Mouse (Mus musculus) hindbrain, embryonic 11.5 days (tissue): ENCODE measurements at regions not wholly inside any gene's neighbourhood (a gene's known extent, or its start where the extent isn't known, plus 50 kb on each side); places are given as distances from the start of the nearest gene placed in this dataset.
"Not testable (repeated sequence)": the region's sequence is repeated elsewhere in the genome, so short reads cannot be mapped to it uniquely, and the experiment has no call there.

ENCODE experiments used
- ATAC-seq: fragments of 200-750 bp; cut with Nextera tagmentation; 2 replicates; pipeline ENCODE4 v1.8.0; 2017; ENCODE audit warnings: mild to moderate bottlenecking, moderate TSS enrichment, moderate library complexity; ENCODE audit not compliant: low FRiP score
- DNase-seq: peaks from one replicate; pipeline ENCODE4 v3.0.0-alpha.2; 2015; ENCODE audit warnings: low spot score
- H3K27ac ChIP-seq: fragments of 300-500 bp; sonication (generic); 2 replicates; pipeline ENCODE4 v1.5.1; 2014; ENCODE audit warnings: mild to moderate bottlenecking, low read depth, low read length
- H3K27me3 ChIP-seq: fragments of 300-500 bp; sonication (generic); 2 replicates; pipeline ENCODE4 v1.6.1; 2014; ENCODE audit warnings: mild to moderate bottlenecking, low read length, moderate library complexity, mixed read lengths; ENCODE audit not compliant: control insufficient read depth, insufficient read depth
- H3K36me3 ChIP-seq: fragments of 300-500 bp; sonication (generic); 2 replicates; pipeline ENCODE4 v1.6.1; 2014; ENCODE audit warnings: mild to moderate bottlenecking, low read length, moderate library complexity, mixed read lengths; ENCODE audit not compliant: control insufficient read depth, insufficient read depth
- H3K4me1 ChIP-seq: fragments of 300-500 bp; sonication (generic); replicated peaks from 2 replicates; pipeline ENCODE4 v1.6.1; 2014; ENCODE audit warnings: low read length, mixed read lengths; ENCODE audit not compliant: control insufficient read depth, insufficient read depth
- H3K4me2 ChIP-seq: fragments of 300-500 bp; sonication (generic); replicated peaks from 2 replicates; pipeline ENCODE4 v1.6.1; 2014; ENCODE audit warnings: mild to moderate bottlenecking, low read depth, low read length
- H3K4me3 ChIP-seq: fragments of 300-500 bp; sonication (generic); 2 replicates; pipeline ENCODE4 v1.5.1; 2014; ENCODE audit warnings: low read depth, low read length
- H3K9ac ChIP-seq: fragments of 300-500 bp; sonication (generic); 2 replicates; pipeline ENCODE4 v1.6.1; 2014; ENCODE audit warnings: low read depth, low read length
- H3K9me3 ChIP-seq: fragments of 300-500 bp; sonication (generic); 2 replicates; pipeline ENCODE4 v1.6.1; 2016; ENCODE audit warnings: low read length; ENCODE audit not compliant: control insufficient read depth
- WGBS: fragments of 180-500 bp; shearing (Covaris S2); extraction: QIAGEN DNeasy Blood & Tissue Kit; methylation state at CpG from one replicate; pipeline ENCODE4 v1.1.7; 2014; 5-methylcytosine and 5-hydroxymethylcytosine counted together

DNA sequence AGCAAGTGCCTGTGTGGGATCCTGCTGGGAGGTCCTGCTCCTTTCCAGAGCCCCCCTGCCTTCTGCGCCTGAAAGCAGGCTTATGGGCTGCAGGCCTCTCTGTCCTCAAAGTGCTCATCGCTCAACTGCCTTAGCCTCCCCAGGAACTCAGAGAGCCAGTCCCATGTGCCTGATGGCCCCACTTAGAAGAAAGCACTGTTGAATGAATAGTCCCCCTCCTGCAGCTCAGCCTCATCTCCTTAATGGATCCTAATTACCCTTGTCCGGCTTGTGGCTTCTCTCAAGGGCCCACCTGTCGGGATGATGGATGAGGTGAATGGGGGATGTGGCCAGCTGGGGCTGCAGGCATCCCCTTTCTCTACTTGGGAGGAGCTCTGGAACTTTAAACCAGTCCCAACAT lies 163.1 kb upstream of the 1700012A03Rik start:
- peak; percentile 79 for DNase-seq
- no peaks in the 10 kb centered on the region; the same call in none of the 2 replicates for H3K27me3 ChIP-seq
- H3K36me3 ChIP-seq: no peaks in the 10 kb centered on the region
- H3K27ac ChIP-seq: no peak overlapping the region
- ATAC-seq: peak; percentile 91
- H3K4me3 ChIP-seq: no peak overlapping the region
- WGBS: 8% methylated on average over 4 of the region's 4 CpGs
- no peaks in the 10 kb centered on the region for H3K9me3 ChIP-seq
- H3K4me1 ChIP-seq: no peaks in the 10 kb centered on the region
- H3K9ac ChIP-seq: no peak overlapping the region
- H3K4me2 ChIP-seq: no peak overlapping the region

DNA sequence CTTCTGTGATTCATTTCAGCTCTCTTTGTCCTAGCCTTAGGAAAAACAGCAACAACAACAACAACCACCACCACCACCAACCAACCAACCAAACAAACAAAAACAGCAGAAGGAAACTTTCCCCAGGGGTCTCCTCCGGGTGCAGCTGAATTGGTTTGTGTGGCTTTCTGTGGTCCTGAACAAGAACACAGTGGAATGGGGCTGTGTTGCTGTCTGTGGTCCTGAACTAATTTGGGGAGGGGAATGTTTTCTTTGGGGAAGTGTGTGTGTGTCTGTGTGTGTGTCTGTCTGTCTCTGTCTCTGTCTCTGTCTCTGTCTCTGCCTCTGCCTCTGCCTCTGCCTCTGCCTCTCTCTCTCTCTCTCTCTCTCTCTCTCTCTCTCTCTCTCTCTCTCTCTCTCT lies 164.8 kb upstream of the 1700012A03Rik start:
- H3K9ac ChIP-seq, ATAC-seq, H3K4me2 ChIP-seq, H3K9me3 ChIP-seq, H3K27ac ChIP-seq, H3K4me1 ChIP-seq, H3K36me3 ChIP-seq, H3K4me3 ChIP-seq, H3K27me3 ChIP-seq: not testable (repeated sequence)
- 5% methylated on average over 1 of the region's 1 CpGs for WGBS
- DNase-seq: peak; percentile 41

DNA sequence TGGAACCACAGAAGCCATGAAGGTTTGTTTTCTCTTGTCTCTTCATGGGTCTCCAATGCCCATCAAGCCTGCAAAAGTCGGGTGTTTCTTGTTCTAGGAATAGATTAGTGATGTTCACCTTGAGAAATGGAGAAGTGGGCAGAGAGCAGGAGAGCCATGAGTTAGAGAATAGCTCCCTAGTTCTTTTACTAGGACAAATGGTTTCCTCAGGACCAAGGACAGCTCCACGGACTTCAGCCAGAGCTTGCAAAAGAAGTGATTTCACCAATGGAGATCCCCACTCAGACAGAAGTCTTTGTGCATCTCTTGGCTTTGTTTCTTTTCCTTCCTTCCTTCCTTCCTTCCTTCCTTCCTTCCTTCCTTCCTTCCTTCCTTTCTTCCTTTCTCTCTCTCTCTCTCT lies 166.3 kb upstream of the 1700012A03Rik start:
- no peak for ATAC-seq
- Histone ChIP-seq H3K9me3 (no peaks in the 10 kb centered on the region), H3K9ac (no peak overlapping the region), H3K4me3 (no peak overlapping the region), H3K36me3 (no peaks in the 10 kb centered on the region), H3K27ac (no peak overlapping the region), H3K27me3 (no peaks in the 10 kb centered on the region; the same call in 1 of the 2 replicates), H3K4me2 (no peak overlapping the region), H3K4me1 (no peaks in the 10 kb centered on the region)
- peak; percentile 70 for DNase-seq
- WGBS: 20% methylated on average over 2 of the region's 2 CpGs

DNA sequence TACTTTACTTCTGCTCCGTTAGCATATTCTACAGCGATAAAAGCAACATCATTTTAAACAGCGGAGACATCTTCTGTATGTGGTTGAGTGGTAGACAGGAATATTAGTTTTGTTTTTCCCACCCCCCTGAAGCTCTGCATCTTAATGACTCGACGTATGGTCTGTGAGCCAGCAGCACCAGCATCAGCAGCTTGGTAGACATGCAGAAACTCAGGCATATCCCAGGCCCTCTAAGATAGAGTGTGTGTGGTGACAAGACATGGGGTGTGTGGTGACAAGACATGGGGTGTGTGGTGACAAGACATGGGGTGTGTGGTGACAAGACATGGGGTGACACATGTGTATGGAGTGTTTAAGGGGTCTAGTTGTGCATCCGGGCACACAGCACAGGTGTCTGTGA lies 175.4 kb upstream of the 1700012A03Rik start:
- Histone ChIP-seq H3K27me3 (no peaks in the 10 kb centered on the region), H3K9me3 (no peaks in the 10 kb centered on the region), H3K27ac (no peak overlapping the region), H3K4me3 (no peak overlapping the region), H3K4me1 (no peaks in the 10 kb centered on the region), H3K4me2 (no peak overlapping the region), H3K36me3 (no peaks in the 10 kb centered on the region), H3K9ac (no peak overlapping the region)
- WGBS: 93% methylated on average over 6 of the region's 6 CpGs
- ATAC-seq (no peak), DNase-seq (no peak)

DNA sequence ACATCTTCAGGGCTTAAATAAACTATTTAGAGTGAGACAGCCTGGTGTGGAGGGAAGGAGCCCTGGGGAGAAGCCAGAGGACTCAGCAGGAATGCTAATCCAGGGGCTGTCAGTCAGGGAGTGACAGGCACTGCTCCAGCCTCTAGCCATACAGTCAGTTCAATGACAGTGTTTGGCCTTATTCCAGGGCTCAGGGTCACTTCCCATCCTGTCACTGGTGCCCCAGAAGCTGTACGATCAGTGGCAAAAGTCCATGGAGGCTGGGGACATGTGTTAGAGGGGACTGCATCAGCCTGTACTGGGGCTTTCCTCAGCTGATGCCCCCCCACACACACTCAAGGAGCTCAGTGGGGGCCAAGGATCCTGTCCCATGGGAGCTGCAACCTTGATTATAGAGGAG lies 176.1 kb upstream of the 1700012A03Rik start:
- no peak for DNase-seq
- WGBS: 27% methylated on average over 1 of the region's 1 CpGs
- H3K4me1 ChIP-seq: no peaks in the 10 kb centered on the region

DNA sequence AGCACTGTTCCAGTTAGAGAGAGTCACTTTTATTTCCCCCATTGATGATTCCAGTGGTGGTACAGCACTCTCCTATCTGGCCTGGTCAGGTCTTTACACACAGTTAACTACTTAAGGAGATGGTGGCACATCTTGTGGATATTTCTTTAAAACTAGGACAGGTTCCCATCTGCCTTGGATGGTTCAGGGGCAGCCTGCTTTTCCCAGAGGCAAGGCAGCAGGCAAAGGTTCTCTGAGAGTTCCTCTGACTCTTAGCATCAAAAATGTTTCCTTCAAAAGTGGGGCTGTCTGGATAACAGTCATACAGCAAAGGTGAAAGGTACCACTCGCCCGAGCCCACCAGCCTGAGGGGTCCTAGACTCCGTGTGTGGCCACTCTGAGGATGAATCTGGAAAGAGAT lies 178.3 kb upstream of the 1700012A03Rik start:
- H3K9me3 ChIP-seq: no peaks in the 10 kb centered on the region
- H3K27ac ChIP-seq: no peak overlapping the region
- DNase-seq (no peak), ATAC-seq (no peak)
- H3K27me3 ChIP-seq: no peaks in the 10 kb centered on the region
- no peaks in the 10 kb centered on the region for H3K4me1 ChIP-seq
- no peaks in the 10 kb centered on the region for H3K36me3 ChIP-seq
- no peak overlapping the region for H3K4me2 ChIP-seq
- 90% methylated on average over 3 of the region's 3 CpGs for WGBS
- H3K4me3 ChIP-seq: no peak overlapping the region
- H3K9ac ChIP-seq: no peak overlapping the region

More for the DNA sequence above, 176.1 kb upstream of the 1700012A03Rik start:
- H3K27me3 ChIP-seq: no peaks in the 10 kb centered on the region
- H3K9me3 ChIP-seq: no peaks in the 10 kb centered on the region
- H3K4me3 ChIP-seq: no peak overlapping the region
- ATAC-seq: no peak
- H3K36me3 ChIP-seq: no peaks in the 10 kb centered on the region
- H3K9ac ChIP-seq: no peak overlapping the region
- H3K4me2 ChIP-seq: no peak overlapping the region
- H3K27ac ChIP-seq: no peak overlapping the region

DNA sequence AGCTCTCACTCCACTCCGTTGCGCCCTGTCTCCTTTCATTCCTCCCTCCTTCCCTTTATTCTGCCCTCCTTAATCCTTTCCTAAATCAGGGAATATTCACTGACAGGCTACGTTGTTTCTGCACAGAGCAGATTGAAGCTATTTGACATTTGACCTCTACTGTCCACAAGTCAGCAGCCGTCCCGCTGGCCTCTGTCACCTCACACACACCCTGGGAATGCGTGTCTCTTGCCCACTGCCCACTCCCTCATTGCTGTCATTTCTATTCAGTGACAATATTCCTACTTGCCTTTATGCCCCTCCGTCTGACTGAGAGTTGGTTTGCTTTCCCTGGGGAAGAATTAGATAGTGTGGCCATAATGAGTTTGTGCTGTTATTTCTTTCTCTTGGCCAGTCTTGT lies 188.1 kb upstream of the 1700012A03Rik start:
- ATAC-seq: 0 out of 2 replicates have a peak, but pooled peaks have one; percentile 12

DNA sequence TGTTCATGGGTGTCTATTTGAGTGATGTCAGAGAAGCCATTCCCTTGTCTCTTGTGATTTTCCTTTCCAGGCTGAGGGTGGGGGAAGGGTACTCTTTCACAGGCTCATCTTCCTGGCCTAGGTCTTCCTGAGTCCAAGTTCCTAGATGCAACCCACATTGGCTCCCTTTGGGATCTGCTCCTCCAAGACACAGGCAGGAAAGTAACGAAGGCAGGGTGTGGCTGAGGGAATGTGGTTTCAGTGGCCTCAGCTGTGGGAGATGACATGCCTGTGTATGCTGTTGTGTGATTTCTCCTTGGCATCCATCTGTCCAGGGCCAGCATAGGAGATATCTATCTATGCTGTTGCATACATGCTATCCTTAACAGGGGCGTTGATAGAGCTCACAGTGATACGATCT lies 190.4 kb upstream of the 1700012A03Rik start:
- Histone ChIP-seq H3K4me3 (no peak overlapping the region), H3K27ac (no peak overlapping the region), H3K27me3 (no peaks in the 10 kb centered on the region), H3K4me2 (no peak overlapping the region), H3K4me1 (no peaks in the 10 kb centered on the region), H3K9ac (no peak overlapping the region), H3K36me3 (no peaks in the 10 kb centered on the region), H3K9me3 (no peaks in the 10 kb centered on the region)
- no peak for DNase-seq
- 93% methylated on average over 3 of the region's 3 CpGs for WGBS
- ATAC-seq: no peak

More for the DNA sequence above, 188.1 kb upstream of the 1700012A03Rik start:
- H3K27me3 ChIP-seq: no peaks in the 10 kb centered on the region
- H3K36me3 ChIP-seq: no peaks in the 10 kb centered on the region
- no peaks in the 10 kb centered on the region for H3K4me1 ChIP-seq
- DNase-seq: no peak
- no peak overlapping the region for H3K27ac ChIP-seq
- no peaks in the 10 kb centered on the region for H3K9me3 ChIP-seq
- no peak overlapping the region for H3K4me2 ChIP-seq
- no peak overlapping the region for H3K4me3 ChIP-seq
- H3K9ac ChIP-seq: no peak overlapping the region
- 31% methylated on average over 7 of the region's 7 CpGs for WGBS

DNA sequence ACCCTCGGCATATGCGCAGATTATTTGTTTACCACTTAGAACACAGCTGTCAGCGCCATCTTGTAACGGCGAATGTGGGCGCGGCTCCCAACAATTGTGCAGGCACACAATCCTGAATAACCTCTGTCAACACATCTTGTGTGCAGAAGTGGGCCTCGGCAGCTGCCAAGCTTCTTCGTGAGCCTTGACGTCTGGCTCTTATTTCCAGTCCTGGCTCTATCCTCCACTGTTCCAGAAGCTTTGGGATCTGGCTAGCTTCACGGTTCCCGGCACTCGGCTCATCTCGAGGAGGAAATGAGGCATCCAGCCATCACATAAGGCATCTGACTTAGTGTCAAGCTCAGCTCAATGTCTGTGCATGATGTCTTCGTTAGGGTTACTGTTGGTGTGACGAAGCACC lies 195.8 kb upstream of the 1700012A03Rik start:
- Histone ChIP-seq H3K4me3 (no peak overlapping the region), H3K4me2 (no peak overlapping the region), H3K9me3 (no peaks in the 10 kb centered on the region), H3K27me3 (no peaks in the 10 kb centered on the region), H3K9ac (no peak overlapping the region), H3K36me3 (no peaks in the 10 kb centered on the region), H3K27ac (no peak overlapping the region), H3K4me1 (no peaks in the 10 kb centered on the region)
- 95% methylated on average over 14 of the region's 16 CpGs for WGBS
- DNase-seq: no peak
- ATAC-seq: no peak
